Mouse (Mus musculus): Measurements from ENCODE around the gene Mgll. TPM values are rescaled to one million over a fixed set of nuclear protein-coding genes. Genes with fewer than 3 reads are reported as not detected.
A peak's percentile ranks its signal among the peaks of the same experiment; 100 is the strongest.

Gene Mgll
- total RNA-seq, 2 experiments from 2014 or later = 174 to 186 TPM

DNA sequence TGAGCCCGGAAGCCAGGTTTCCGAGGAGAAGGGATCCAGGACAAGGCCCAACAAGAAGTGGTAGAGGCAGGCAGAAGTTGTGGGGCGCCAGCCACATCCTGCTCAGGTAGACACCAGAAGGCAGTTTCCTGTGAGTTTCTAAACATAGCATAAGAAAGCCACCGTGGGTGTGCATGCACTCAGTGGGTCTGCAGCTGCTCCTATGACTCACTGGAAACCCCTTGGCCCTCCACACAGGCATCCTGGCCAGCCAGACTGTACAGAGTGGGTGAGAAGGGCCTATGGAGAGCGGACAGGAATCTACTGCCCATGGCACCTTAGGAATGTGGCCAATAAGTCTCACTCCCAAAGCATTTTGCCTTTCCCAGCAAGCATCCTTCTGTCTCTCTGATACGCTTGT is 45.5 kb downstream of the Mgll start:
- no peak for DNase-seq (ENCODE audit: low spot score in 2 of 2)

DNA sequence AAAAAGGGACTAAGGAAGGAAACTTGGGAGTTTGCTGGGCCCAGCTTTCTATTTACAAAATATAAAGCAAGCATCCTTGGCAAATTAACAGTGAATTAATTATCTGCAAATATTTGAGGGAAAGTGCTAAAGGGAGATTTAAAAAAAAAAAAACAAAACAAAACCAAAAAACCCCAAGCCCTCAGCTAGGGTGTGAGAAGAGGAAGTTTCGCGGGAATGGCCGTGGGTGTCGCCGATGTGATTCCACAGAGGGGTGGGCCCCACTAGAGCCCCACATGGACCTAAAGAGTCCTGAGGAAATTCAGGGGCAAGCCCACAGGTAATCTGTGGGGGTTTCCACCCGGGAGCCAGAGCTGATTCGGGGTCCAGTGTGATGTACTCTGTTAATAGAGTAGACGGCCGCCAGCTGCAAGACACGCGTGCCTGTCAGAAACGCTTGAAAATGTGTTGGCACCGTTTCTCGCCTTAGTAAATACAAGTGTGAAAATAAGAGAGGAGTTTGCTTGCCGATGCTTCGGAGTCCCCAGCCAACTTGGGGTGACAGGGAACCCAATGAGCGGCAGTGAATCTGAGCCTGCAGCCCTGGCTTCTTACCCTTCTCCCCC is 46.2 kb downstream of the Mgll start:
- DNase-seq (ENCODE audit: low spot score in 2 of 2) = no peak

DNA sequence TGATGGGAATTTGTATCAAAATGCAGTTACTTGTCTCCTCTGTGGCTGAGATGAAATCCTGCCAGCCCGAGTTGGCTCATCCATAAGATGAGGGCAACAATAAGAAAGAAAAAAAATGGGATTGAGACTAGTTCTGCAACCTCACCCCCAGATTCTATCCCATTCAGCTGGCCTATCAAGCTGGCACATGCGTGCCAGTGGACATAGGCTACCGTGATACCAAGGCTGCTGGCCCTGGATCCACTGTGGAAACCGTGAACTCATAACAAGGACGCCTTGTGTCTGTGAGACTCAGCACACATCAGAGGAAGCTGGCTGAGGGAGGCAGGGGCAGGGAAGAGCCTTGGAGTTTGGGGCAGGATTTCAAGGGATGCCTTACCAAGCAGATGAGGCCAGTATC is 46.8 kb downstream of the Mgll start:
- no peak for DNase-seq (ENCODE audit: low spot score in 2 of 2)

DNA sequence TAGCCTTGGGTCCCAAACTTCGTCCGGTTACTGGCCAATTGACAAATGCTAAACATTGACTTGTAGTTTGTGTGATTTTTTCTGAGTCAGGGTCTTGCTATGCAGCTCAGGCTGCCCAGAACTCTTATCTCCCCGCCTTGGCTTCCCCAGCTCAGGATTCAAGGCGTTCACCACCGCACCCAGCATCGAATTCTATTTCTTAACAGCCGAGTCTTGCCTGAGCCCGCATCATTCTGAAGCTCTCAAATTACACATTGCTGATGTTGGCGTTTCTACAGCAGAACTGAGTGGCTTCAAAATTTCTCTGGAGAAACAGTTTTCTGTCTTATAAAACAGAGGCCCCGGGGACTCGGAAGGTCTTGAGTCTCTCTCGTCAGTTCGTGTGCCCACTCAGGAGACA is 47.8 kb downstream of the Mgll start:
- no peak for DNase-seq (ENCODE audit: low spot score in 2 of 2)

DNA sequence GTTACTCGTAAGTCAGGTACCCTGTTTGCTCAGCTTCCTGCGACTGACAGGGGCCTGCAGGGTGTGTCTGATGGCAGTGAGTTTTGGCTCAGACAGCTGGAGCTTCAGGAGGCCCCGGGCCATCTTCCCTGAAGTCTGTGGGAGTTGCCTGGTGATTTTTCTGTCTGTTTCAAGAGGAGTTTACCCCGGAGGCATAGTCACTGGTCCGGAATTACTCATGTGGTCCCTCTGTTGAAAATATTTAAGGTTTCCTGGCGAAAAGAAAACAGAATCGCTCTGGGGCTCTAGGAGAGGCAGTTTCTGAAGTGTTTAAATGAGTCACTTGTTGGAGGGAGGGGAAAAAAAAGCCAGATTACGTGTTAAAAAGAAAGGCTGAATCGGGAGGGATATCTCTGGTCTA is 49.8 kb downstream of the Mgll start:
- DNase-seq (ENCODE audit: low spot score in 2 of 2) = no peak

DNA sequence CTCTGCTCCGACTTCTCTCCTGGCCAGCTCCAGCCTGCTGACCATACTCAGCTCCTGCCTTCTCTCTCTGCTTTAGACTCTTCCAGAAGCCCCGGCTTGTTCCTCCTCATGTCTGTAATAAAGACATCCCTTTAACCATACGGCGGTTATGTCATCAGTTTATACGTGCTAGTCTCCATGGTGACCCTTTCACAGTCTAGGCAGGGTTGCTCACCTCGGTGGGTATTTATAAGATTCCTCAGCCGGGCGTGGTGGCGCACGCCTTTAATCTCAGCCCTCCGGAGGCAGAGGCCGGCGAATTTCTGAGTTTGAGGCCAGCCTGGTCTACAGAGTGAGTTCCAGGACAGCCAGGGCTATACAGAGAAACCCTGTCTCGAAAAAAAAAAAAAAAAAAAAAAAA is 51.1 kb downstream of the Mgll start:
- DNase-seq (ENCODE audit: low spot score in 2 of 2) = no peak

DNA sequence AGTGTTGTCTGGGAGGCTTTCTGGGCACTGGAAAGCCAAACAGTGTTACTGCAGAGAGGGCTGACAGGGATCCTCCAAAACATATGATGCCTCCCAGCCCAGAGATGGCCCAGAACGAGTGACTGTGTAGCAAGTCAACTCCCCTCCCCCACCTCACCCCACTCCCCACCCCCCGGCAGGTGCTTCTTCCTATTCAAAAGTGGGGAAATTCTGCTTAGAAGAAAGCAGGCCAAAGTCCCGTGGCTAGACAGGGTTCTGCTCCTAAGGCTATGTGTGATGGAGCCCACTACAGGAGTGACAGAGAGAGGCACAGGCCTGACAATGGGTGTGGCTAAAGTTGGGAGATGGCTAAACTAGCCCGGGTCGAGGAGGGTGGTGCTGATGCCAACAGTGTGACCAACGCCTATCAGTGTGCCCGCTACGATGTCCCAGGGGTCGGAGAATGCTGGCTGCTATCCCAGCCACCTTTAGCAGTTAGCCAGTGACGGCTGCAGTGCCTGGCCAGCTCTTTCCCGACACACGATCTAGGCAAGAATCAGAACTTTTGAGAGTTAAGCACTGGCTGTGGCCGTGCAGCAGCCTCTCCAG is 52.2 kb downstream of the Mgll start:
- DNase-seq (ENCODE audit: low spot score in 2 of 2) = no peak

DNA sequence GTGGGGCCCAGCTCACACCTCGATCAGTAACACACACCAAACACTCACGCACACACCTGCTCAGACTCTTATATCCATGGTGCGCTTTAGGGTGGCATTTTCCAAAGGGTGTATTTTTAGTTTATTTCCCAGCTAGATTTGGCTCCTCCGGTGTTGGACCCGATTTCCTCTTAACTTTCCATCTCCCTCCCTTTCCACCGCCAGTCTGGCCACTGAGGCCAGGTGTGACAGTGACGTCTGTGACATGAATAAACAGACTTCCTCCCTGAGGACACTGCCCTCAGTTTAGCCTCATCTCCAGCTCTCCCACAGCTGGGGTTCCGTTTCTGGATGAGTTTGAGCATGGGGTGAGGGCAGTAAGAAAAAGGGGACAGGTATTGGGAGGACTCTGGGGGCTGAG is 52.8 kb downstream of the Mgll start:
- DNase-seq (ENCODE audit: low spot score in 2 of 2) = no peak

DNA sequence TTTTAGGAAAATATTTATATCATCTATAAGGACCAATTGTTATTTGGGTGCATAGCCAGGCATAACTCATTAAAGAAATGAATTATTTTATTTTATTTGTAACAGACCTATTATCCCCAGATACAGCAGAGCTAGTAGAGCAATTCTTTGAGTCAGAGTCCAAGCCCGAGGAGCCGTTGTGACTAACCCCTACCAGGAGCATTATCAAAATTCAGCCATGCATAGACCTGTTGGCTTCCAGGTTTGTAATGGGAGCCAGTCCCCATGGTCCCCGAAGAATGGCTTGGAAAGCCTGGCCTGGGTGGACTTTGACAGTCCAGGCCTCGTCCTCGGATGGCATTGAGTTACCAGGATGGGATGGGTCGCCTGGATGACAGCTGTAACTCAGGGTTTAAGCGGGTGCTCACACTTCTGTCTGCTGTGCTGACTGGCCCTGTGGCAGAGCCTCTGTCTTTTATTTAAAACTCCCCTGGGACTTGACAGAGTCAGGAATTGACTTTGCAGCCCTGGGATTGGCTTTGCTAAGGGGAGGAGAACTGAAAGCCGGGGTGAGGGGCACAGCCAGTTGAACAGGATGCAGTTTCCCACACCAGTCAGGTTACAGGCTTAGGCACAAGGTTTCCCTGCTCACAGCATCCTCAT is 54.0 kb downstream of the Mgll start:
- no peak for DNase-seq (ENCODE audit: low spot score in 2 of 2)

DNA sequence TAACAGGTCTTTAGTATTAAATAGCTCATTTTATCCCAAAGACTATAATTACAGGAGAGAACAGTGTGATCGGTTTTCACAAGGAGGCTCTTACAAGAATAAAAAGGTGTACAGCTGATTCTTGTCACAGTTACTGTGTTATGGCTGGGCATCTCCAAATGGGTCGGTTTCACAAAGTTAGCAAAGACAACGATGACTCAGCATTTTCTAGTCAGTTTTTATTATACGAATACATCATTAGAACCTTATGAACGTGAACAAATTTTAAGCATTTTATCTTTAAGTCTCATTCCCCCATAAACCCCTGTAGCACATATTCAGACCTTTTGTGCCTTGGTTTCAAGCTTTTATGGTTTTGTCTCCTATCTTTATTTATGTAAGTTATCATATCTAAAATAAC is 55.5 kb downstream of the Mgll start:
- DNase-seq (ENCODE audit: low spot score in 2 of 2) = no peak

DNA sequence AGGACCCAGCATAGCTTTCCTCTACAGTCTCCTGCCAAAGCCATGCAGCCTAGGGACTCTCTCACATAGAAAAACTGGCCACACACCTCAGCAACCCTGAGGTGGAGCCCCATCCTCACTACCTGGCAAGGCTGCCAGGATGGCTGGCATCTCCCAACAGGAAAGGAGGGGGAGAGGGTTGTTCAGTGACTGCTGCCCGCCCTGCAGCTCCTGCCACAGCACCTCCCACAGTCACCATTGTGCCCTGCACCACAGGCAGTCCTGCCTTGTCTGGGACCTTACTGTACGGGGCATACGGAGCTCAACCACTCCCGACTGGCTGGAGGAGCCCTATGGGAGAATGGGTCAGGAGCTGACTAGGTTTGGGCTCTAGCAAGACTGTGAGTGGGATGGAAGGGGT is 57.7 kb downstream of the Mgll start:
- no peak for DNase-seq (ENCODE audit: low spot score in 2 of 2)

DNA sequence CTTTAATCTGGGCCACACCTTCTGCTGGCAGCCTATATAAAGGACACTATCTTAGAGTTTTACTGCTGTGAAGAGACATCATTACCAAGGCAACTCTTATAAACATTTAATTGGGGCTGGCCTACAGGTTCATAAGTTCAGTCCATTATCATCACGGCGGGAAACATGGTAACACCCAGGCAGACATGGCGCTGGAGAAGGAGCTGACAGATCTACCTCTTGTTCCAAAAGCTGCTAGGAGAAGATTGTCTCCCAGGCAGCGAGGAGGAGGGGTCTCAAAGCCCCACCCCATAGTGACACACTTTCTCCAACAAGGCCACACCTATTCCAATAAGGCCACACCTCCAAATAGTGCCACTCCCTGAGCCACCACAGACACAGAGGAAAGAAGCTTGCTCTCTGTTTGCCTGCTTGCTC is 58.8 kb downstream of the Mgll start:
- DNase-seq (ENCODE audit: low spot score in 2 of 2) = no peak

DNA sequence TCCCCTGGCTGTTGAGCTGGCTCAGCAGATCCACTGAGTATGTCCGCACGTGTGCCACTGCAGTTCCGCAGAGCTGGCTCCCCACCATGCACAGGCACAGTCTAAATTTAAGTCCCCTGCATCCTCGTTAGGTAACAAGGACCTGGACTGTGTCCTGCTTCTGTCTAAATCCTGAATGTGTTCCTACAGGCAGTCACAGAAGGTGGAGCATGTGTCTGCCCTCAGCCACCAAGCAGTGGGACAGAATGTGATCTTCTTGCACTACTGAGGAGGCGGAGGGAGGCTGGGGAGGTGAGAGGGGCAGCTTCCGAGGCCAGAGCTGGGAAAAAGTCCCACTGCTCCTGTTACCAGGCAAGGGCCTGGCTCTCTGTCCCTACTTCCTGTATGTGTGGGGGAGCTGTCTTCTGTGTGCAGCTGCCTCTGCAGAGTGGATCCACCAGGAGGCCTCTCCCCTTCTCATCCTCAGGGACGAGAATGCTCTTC is 60.5 kb downstream of the Mgll start:
- no peak for DNase-seq (ENCODE audit: low spot score in 2 of 2)

DNA sequence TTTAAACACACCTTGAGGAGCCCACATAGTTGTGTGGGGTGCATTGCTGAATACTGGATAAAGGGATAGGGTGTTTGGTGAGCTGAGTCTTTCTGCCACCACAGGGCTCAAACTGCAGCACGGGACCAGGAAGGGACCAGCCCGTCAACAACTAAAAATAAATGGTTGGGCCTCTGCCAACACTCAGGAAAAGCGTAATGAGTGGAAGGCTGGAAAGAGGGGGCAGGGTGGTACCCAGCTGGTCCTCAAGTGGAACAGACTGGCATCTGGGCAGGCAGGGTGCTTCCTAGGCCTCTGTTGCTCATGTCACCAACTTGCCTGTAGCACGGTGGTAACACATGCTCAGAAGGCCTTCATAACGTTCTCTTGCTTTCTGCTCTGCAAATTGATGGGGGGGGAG is 61.1 kb downstream of the Mgll start:
- DNase-seq (ENCODE audit: low spot score in 2 of 2) = no peak

DNA sequence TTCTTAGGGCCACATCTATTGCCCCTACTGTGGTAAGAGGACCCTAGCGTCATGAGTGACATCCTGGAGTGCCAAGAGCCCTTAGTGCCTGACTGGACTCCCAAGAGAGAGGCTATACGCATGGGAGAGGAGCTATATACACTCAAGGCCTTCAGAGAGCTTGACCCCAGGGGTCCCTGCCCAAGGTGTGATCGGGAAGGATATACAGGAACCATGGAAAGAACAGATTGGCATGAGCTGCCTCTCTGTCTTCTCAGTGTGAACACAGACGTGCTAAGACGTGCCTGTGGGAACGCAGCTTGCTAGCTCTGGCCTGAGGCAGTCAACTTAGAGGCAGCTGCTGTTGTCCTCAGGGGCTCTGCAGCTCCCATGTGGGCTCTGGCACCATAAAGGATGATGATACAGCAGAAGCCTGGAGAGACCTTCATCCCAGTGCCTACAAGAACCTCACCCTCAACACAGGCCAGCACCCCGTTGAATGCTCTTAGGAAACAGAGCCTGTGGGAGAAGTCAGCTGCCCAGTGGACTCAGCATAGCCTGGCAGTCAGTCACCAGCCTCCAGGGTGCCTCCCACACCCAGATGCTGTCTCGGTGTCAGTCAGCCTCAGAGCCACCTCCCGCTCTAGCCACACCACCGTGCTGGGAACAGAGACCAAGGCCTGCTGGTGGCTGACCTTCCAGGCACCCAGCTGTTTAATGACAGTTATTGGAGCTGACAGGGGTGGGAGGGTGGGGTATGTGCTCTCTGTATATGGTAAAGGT is 61.8 kb downstream of the Mgll start:
- DNase-seq (ENCODE audit: low spot score in 2 of 2) = no peak

DNA sequence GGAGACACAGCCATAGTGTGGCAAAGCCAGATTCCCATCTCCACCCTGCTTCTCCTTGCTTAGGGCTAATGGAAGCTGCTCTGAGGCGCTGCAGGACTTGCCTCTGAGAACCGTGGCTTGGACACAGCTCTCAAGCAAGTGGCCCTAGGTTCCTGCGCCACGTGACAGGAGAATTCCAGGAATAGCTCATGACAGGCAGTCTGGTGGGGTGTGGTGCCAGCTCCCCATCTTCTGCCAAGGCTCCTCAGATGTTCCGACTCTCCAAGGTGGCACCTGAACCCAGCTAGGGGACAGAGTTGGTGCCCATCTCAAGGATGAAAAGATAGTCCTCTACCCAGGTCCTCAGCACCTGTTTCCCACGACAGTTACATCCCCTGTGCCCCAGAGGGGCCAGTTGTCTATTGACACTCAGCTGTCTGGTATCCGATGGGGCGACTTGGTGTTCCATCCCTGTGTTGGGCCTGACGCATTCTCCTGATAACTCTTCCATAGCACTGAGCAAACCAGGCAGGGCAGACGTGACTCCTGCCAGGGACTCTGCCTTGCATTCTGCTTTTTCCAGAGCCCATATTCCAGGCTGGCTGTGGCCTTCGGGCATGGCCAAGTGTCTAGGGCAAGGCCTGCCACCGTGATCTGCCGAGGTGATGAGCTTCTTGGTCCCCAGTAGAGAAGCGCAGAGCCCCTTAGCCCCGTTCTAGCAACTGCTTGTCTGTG is 62.7 kb downstream of the Mgll start:
- DNase-seq (ENCODE audit: low spot score in 2 of 2) = peak in 1 of 2 experiments; percentile 41

DNA sequence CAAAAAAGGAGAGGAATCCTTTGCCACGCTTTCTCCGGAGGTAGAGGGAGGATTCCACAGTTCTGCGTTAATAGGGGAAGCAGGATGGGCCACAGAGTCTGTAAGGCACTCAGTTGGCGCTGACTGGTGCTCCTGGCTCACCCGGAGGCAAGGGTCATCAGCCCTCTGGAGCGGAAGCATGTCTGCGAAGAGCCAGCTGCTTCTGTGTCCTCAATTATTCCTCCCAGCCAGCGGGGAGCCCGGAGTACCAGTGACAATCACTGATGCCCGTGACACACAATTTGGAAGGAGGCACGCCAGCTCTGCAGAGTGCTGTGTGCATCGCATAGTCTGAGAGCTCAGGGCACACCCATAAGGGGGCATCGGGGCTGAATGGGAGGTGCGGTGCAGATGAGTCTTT is 63.3 kb downstream of the Mgll start:
- DNase-seq (ENCODE audit: low spot score in 2 of 2) = no peak

DNA sequence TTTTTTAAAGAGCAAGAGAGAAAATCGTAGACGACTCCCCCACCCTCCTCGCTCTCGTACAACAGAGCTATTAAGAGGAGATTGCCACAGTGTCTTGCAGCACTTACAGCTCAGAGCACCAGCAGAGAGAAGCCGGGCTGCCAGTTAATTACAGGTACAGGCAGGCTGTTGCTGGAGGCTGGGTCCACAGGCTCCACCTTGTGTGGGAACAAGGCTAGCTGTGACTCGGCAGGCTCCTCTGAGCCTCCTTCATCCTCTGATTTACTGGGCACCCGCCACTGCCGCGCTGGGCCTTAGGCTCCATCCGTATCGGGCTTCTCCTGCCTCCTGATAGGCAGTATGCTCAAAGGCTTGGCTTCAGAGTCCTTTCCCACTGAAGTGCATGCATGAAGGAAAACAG is 64.0 kb downstream of the Mgll start:
- DNase-seq (ENCODE audit: low spot score in 2 of 2) = no peak

DNA sequence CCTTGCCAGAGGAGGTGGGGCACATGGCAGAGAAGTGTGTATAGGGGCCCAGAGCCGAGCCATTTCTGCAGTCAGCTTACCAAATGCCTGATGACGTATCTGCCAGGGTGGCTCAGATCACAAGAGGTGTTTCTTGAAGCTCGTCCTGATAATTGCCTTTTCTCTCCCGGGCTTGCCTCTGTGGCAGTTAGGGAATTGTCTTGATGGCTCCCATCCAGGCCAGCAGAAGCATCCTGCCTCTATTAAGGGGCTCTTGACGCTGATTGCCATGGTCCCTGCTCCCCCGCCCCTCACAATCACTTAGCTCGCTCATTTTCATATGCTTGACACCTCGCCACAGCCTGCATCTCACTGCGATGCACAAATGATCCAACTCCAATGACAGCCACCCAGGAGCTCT is 67.1 kb downstream of the Mgll start:
- DNase-seq (ENCODE audit: low spot score in 2 of 2) = no peak

DNA sequence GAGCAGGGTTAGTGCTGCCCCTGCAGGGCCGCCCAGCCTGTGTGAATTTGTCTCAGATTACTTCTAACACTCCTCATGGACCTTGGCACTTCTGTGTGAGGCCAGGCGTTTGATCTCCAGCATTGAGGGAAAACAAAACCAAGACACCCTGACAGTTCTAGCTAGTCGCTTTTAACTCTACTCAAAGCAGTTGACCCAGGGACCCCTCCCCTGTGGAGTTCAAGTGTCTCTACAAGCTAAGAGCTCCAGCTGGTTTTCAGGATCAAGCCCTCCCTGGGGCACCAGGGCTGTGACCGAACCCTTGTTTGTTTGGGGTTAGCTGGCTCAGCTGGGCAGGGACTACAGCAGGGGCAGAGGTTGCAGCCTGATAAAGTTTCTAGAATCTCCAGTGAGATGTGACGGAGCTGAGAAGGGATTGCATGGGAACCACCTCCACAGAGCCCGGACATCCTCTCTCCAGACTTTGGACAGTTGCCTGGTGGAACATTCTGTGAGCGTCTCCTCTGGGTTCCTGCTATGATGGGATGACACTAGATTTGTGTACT is 68.0 kb downstream of the Mgll start:
- DNase-seq (ENCODE audit: low spot score in 2 of 2) = no peak

DNA sequence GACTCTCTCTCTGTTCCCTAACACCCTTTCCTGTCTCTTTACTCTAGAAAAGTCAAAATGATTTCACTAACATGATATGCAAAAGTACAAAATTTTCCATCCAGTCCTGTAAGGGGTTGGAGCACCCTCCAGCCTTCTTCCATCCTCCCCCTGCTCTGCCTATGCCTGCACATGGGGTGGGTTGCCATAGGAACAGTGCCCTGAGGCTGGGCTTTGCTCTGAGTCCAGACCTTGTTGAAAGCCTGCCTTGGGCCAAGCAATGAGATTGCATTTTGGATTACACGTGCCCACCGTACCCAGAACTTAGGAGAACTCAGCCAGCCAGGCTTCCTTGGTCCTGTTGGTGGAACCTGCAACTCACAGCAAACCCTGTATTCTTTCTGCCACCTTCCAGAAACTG is 69.0 kb downstream of the Mgll start:
- DNase-seq (ENCODE audit: low spot score in 2 of 2) = no peak
